Mouse (Mus musculus) gastrocnemius, postnatal 14 days (tissue): ENCODE results near the gene Rftn2. TPM values are rescaled to one million over a fixed set of nuclear protein-coding genes. Genes with fewer than 3 reads are reported as not detected.

Source experiments
- DNase-seq: peaks from one replicate; pipeline ENCODE4 v3.0.0; 2021; ENCODE audit warnings: mixed read lengths
- intact Hi-C: fragments of 180-260 bp; cut with DNase I; formaldehyde crosslinking; loops from one replicate; pipeline ENCODE4 v1.15.1; 2025; ENCODE audit warnings: low total_unique reads
- long read RNA-seq, 2 experiments: library from polyadenylated mRNA; stranded (forward); transcript quantifications; one replicate each; pipeline ENCODE4 v2.0.0; 2021
- total RNA-seq, 2 experiments: library from RNA; stranded (reverse); gene quantifications; 2 replicates each; pipeline ENCODE4 v1.2.3; 2021

The Rftn2 gene
- total RNA-seq: 1 to 10 TPM; 8.8 to 9.2 TPM
- long read RNA-seq, experiment 1, partial matches to known transcripts: 3 of 8 reads
- long read RNA-seq, experiment 1, other reads (novel, unspliced or antisense): 3 of 8 reads
- long read RNA-seq, experiment 2, partial matches to known transcripts: 0 of 3 reads
- long read RNA-seq, experiment 2, other reads (novel, unspliced or antisense): 1 of 3 reads

DNA sequence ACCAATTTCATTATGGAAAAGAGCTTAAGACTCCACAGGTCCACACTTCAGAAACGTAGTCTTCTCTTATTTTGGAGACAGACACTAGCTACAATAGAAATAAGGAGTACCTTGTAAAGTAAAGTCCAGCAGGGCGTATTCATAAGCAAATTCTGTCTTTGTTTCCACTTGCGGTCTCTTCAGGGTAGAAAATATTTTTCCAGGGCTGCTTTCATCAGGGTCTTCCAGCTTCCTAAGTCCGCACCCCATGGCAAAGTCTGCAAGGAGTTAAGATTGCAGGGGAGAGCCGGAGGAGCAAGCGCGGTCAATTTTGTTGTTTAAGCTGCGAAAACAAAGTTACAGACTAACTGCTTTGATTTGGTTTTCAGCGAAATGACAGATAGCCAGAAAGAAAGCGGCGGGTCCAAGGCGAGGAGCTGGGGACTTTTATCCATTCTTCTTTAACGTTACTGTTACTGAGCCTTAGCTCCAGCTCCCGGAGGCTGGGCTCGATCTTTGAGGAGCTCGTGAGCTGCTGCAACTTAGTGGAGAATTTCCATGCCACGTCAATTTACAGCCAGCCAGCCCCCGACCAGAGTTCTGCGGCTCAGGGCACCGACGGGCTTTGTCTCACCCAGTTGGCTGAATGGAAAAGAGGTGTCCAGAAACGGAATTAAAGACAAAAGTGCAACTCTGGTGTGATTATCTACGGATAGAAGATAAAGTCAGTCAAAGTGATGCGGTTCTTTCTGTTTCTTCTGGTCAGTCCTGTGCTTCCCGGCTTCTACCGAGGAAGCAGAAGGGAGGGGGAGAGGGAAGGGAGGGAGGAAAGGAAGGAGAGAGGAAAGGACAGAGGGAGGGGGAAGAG, at the start of gene Rftn2:
TSS of gene Rftn2 (minus strand) at position 772 of the 847 bp plus-strand sequence.
- DNase-seq: peak; percentile 40
- intact Hi-C loops: no loop called here

- no peak for DNase-seq
- intact Hi-C loops: no loop called here
Observed at GRCm38 (mm10) chr1:55265447-55265846, 38.9 kb upstream of the Rftn2 start.

DNA sequence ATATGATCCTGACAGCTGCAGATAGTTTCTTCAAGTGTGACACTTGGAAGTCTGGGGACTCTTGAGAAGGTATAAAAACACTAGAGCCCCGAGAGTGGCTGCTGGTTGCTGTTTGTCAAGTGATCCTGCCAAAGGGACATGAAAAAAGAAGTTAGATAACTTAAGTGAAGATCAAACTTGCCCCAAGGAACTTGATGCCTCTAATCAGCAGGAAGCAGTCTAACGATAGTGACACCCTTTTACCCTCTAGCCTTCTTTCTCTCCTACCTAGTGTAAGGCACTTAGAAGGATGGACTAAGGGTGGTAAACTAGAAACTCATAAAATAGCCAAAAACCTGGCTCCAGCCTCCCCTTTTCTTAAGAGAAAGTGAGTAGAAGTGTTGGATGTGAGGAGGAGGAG, 37.8 kb upstream of the Rftn2 start:
- DNase-seq: no peak
- intact Hi-C loops: no loop called here

DNA sequence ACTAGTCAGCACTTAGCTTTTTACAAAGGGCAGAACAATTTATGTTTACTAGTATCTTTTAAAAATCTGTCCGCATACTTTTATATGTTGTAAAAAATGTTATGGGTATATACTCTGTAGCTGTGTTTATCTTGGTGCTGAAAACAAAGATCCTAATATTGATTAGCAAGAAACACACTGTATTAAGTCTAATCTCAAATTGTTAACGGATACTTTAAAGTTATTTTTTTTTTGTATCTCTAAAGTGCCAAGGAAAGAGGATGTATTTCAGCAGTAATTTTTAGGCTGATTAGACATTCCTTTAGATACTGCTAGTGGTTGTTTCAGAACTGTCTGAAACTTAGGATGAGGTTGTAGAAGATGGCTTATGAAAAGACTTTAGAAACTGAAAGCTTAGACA, 19.8 kb upstream of the Rftn2 start:
- intact Hi-C loops: no loop called here

GRCm38 (mm10) chr1:55239237-55239636, 12.7 kb upstream of the Rftn2 start:
- intact Hi-C loops: no loop called here
- no peak for DNase-seq

More for the DNA sequence above, 19.8 kb upstream of the Rftn2 start:
- no peak for DNase-seq

- intact Hi-C loops: no loop called here
- DNase-seq: no peak
Observed at GRCm38 (mm10) chr1:55238496-55238895, 11.9 kb upstream of the Rftn2 start.

DNA sequence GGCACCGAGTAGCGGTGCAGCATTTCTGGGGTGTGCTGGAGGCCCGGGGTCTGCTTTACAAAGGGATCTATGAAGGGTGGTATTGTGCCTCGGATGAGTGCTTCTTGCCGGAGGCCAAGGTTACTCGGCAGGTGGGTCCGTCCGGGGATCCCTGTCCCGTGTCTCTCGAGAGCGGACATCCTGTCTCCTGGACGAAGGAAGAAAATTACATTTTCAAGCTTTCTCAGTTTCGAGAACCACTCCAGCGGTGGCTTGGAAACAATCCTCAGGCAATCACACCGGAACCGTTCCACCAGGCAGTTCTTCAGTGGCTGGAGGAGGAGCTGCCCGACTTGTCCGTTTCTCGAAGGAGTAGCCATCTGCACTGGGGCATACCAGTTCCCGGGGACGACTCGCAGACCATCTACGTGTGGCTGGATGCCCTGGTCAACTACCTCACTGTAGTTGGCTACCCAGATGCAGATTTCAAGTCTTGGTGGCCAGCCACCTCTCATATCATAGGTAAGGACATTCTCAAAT, 11.1 kb upstream of the Rftn2 start:
- intact Hi-C loops: no loop called here
- DNase-seq: no peak

DNA sequence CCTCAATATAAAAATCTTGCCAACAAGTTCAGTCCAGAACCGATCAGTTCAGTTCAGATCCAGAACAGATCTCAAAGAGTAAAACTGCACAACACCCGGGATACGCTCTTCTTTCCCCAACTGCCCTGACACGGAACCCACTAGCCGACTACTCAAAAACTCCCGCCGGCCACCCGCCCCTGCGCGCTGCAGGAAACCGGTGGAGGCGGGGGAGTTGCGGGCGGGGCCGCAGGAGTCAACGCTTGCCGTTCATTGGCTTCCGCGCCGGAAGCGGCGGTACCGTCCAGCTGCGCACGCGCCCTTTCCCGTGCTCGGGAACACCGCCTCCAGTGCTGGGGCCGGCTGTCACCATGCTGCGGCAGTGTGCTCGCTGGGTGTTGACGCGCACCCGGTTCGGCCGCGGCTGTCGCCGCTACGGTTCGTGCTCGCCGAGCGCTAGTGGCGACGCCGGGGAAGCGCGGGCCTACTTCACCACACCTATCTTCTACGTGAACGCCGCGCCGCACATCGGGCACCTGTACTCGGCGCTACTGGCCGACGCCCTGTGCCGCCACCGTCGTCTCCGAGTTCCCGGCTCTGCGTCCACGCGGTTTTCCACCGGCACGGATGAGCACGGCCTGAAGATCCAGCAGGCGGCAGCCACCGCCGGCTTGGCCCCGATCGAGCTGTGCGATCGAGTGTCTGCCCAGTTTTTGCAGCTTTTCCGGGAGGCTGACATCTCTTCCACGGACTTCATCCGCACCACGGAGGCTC, 10.5 kb upstream of the Rftn2 start, which contains the start of gene Mars2:
TSS of gene Mars2 (plus strand) at position 288 of the 753 bp plus-strand sequence.
- peak; percentile 98 for DNase-seq
- intact Hi-C loops: no loop called here

DNA sequence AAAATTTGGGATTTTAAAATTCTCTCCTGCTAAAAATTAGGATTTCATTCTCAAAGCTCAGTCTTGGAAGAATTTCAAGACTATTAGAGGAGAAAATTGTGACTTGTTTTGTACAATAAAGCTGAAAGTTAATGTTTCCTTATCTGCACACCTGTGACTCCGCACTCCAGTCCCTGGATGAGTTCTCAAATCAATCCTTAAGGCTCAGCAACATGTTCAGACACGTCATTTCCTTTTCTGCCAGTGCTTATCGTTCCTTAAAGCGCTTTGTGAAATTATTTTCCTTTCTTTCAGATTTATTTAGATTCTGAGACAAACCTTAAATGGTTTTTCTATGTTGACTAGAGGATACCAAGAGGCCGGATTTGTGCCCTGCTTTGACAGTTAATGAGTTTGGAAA, 9.9 kb upstream of the Rftn2 start:
- no peak for DNase-seq
- intact Hi-C loops: no loop called here

GRCm38 (mm10) chr1:55234910-55235520, 8.4 kb upstream of the Rftn2 start:
- DNase-seq: no peak
- intact Hi-C loops: no loop called here

DNA sequence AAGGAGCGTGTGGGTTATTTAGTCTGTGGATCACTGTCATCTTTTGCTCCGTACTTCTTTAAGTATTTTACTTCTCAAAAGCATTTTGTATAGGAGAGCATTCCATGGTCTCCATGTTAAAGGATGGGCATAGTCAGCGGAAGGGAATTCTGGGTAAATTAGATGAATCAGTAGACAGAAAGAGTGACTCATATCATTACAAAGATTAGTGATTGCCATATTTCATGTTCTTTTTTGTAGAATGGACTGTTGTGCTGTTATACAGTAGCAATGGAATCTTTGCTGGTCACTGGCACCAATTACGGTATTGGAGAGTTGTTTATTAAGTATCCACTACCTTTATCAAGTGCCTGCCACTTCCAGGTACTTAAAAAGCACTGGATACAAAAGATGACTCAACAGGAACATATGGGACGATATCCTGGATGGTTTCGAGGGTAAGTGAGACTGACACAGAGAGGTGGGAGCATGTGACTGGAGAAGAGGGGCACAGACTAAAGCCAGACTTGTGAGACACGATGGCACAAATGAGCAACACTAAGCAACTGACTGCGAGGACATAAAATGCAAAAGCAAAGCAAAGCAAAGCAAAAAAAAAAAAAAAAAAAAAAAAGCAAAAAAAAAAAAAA, 1.8 kb upstream of the Rftn2 start:
- DNase-seq: no peak
- intact Hi-C loops: no loop called here

DNA sequence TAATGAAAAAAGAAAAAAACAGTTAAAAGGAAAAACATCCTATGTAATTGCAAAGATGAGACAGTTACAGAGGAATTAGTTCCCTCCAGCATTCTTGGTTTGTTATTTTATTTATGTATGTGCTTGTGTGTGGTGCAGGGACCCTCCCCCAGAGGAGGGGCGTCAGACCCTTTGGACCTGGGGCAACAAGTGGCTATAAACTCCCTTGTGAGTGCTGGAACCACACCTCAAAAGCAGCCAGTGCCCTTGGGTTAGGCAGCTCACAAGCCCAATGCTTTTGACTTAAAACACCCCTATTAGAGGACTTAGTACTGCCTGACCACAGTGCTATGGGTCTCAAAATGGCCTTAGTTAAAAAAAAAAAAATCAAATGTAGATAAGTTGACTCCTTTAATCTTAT, 794 bp upstream of the Rftn2 start:
- intact Hi-C loops: no loop called here
- no peak for DNase-seq

- intact Hi-C loops: no loop called here
- no peak for DNase-seq
Observed at GRCm38 (mm10) chr1:55225398-55225797, 1.2 kb downstream of the Rftn2 start.

DNA sequence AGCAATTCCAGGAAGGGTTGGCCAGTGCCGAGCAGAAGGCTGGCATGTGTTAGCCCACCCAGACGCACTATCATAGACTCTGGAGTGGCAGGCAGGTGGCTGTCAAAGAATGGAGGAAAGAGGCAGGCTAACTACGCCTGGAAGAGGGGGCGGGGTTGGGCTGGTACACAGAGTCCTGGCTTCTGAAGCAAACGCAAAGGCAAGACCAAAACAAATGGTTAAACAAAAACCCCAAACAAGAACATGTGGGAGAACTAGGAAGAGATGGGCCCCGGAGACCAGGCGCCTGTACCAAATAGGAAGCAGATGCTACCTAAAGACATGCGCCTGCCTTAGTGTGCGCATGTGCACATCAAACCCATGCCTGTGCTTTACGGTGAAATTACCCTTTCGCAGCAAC, 2.5 kb downstream of the Rftn2 start:
- intact Hi-C loops: no loop called here
- DNase-seq: no peak

GRCm38 (mm10) chr1:55223026-55223425, 3.6 kb downstream of the Rftn2 start:
- no peak for DNase-seq
- intact Hi-C loops: no loop called here

- intact Hi-C loops: no loop called here
- DNase-seq: no peak
Observed at GRCm38 (mm10) chr1:55221352-55221751, 5.2 kb downstream of the Rftn2 start.

- intact Hi-C loops: no loop called here
Observed at GRCm38 (mm10) chr1:55217191-55217590, 9.4 kb downstream of the Rftn2 start.

DNA sequence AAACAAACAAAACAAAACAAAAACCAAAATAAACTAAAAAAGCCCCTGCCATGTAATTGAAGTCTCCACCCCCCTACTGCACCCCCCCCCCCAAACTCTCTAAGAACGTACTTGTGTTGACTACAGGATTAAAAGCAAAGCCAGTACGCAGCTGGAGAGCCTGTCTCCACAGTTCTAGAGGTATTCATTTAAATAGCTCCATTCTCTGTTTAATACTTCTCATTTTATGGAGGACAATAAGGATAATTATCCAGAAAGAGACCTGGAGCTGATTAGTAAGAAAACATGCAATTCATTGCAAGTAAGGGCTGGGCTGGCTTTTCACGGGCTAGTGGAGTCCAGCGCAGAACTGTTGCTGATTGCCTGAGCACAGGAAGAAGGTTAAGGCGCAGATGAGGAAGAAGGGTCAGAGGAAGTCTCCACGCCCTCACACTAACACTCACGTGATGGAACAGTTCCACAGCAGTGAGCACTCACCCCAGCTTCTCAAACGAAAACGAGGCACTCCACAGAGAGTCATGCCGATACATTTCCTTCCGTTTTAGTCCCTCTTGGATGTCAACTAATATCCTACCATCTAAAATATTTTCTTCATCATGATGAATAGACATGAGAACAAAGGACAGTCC, 11.3 kb downstream of the Rftn2 start:
- intact Hi-C loops: no loop called here

More at GRCm38 (mm10) chr1:55217191-55217590, 9.4 kb downstream of the Rftn2 start:
- DNase-seq: peak; percentile 35

DNA sequence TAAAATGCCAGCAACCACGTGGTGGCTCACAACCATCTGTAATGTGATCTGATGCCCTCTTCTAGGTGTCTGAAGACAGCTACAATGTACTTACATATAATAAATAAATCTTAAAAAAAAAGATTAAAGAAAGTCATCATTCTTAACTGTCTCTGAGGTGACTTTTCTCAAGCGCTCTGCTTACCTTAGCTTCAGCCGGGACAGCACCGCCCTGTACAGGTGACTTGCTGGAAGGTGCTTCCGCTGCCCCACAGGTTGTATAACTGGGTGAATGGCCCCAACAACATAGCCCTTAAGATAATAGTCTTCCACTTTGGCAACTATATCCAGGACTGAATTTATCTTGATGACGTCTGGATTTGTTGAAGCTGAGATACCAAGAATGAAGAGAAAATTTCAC, 12.6 kb downstream of the Rftn2 start:
- DNase-seq: no peak
- intact Hi-C loops: no loop called here

More for the DNA sequence above, 11.3 kb downstream of the Rftn2 start:
- no peak for DNase-seq
